Mouse (Mus musculus) lung, postnatal 0 days (tissue): Measurements from ENCODE around the gene Zfp260.

ENCODE experiments used
- CTCF ChIP-seq: IDR thresholded peaks from 2 replicates; pipeline ENCODE4 v1.5.1; 2016; ENCODE audit warnings: antibody characterized with exemption, mild to moderate bottlenecking
- EP300 ChIP-seq: IDR thresholded peaks from 2 replicates; pipeline ENCODE4 v1.6.1; 2016; ENCODE audit warnings: antibody characterized with exemption, mild to moderate bottlenecking, control low read depth

- TF ChIP-seq CTCF = no peak
- TF ChIP-seq EP300 = no peak
Observed at GRCm38 (mm10) chr7:30129900-30130299, 35.3 kb downstream of the Zfp260 start.
